Mouse (Mus musculus) stomach, postnatal 0 days (tissue): Measurements from ENCODE around the gene Unc93b1. TPM values are rescaled to one million over a fixed set of nuclear protein-coding genes. Genes with fewer than 3 reads are reported as not detected.

ENCODE experiments used
- ATAC-seq: fragments of 200-750 bp; cut with Nextera tagmentation; 2 replicates; pipeline ENCODE4 v1.8.0; 2017; ENCODE audit not compliant: low FRiP score, low TSS enrichment
- DNase-seq: peaks from one replicate; pipeline ENCODE4 v3.0.0-alpha.2; 2016; ENCODE audit warnings: low spot score
- H3K27ac ChIP-seq: fragments of 300-500 bp; sonication (generic); replicated peaks from 2 replicates; pipeline ENCODE4 v1.5.1; 2014; ENCODE audit warnings: mild to moderate bottlenecking, control low read depth
- H3K27me3 ChIP-seq: fragments of 300-500 bp; sonication (generic); 2 replicates; pipeline ENCODE4 v1.6.1; 2014; ENCODE audit warnings: low read length; ENCODE audit not compliant: control insufficient read depth, insufficient read depth
- H3K36me3 ChIP-seq: fragments of 300-500 bp; sonication (generic); 2 replicates; pipeline ENCODE4 v1.6.1; 2014; ENCODE audit warnings: low read length, mixed read lengths; ENCODE audit not compliant: control insufficient read depth, insufficient read depth
- H3K4me1 ChIP-seq: fragments of 300-500 bp; sonication (generic); replicated peaks from 2 replicates; pipeline ENCODE4 v1.6.1; 2014; ENCODE audit warnings: antibody characterized with exemption; ENCODE audit not compliant: control insufficient read depth, insufficient read depth
- H3K4me2 ChIP-seq: fragments of 300-500 bp; sonication (generic); replicated peaks from 2 replicates; pipeline ENCODE4 v1.6.1; 2014; ENCODE audit warnings: low read depth, mild to moderate bottlenecking, control low read depth, moderate library complexity
- H3K4me3 ChIP-seq: fragments of 300-500 bp; sonication (generic); 2 replicates; pipeline ENCODE4 v1.5.1; 2014; ENCODE audit warnings: low read depth, low read length, control low read depth
- H3K9ac ChIP-seq: fragments of 300-500 bp; sonication (generic); 2 replicates; pipeline ENCODE4 v1.6.1; 2014; ENCODE audit warnings: mild to moderate bottlenecking, low read length, control low read depth, mixed read lengths
- H3K9me3 ChIP-seq: fragments of 300-500 bp; sonication (generic); 2 replicates; pipeline ENCODE4 v1.6.1; 2016; ENCODE audit warnings: low read length; ENCODE audit not compliant: control insufficient read depth
- CTCF ChIP-seq: IDR thresholded peaks from 2 replicates; pipeline ENCODE4 v1.5.1; 2016; ENCODE audit warnings: antibody characterized with exemption, low read depth, mild to moderate bottlenecking, moderate library complexity
- EP300 ChIP-seq: optimal IDR thresholded peaks from 2 replicates; pipeline ENCODE3; 2016; ENCODE audit warnings: antibody characterized with exemption
- WGBS: fragments of 180-500 bp; shearing (Covaris S2); extraction: QIAGEN DNeasy Blood & Tissue Kit; methylation state at CpG from one replicate; pipeline ENCODE4 v1.1.7; 2014; 5-methylcytosine and 5-hydroxymethylcytosine counted together
- polyA plus RNA-seq: library from polyadenylated mRNA; unstranded; fragments of >200 nt; fragmentation: Nextera tagmentation; extraction: Ambion mirVana; gene quantifications from 2 replicates; pipeline ENCODE4 v1.2.1, GENCODE M21; 2015

The Unc93b1 gene
- polyA plus RNA-seq, 1 experiment from 2014 or later: 19.7 TPM

GRCm38 (mm10) chr19:3926685-3927084 lies 8.3 kb upstream of the Unc93b1 start:
- H3K36me3 ChIP-seq: no peaks in the 10 kb centered on the region
- WGBS: 61% methylated on average over 6 of the region's 6 CpGs
- peaks cover 6% of the 10 kb centered on the region for H3K4me1 ChIP-seq
- no peak overlapping the region for H3K27ac ChIP-seq
- no peak for DNase-seq
- H3K4me3 ChIP-seq: no peak overlapping the region
- no peaks in the 10 kb centered on the region for H3K9me3 ChIP-seq
- no peak overlapping the region for H3K4me2 ChIP-seq
- TF ChIP-seq CTCF: no peak
- TF ChIP-seq EP300: no peak
- H3K9ac ChIP-seq: no peak overlapping the region
- ATAC-seq: no peak
- H3K27me3 ChIP-seq: no peaks in the 10 kb centered on the region

- TF ChIP-seq EP300: no peak
- no peak for TF ChIP-seq CTCF
- H3K9ac ChIP-seq: no peak overlapping the region
- H3K27me3 ChIP-seq: no peaks in the 10 kb centered on the region
- no peak overlapping the region for H3K4me2 ChIP-seq
- DNase-seq (no peak), ATAC-seq (no peak)
- peaks cover 6% of the 10 kb centered on the region for H3K4me1 ChIP-seq
- H3K9me3 ChIP-seq: no peaks in the 10 kb centered on the region
- no peak overlapping the region for H3K4me3 ChIP-seq
- no peak overlapping the region for H3K27ac ChIP-seq
- H3K36me3 ChIP-seq: no peaks in the 10 kb centered on the region
- 88% methylated on average over 4 of the region's 4 CpGs for WGBS
Measured at GRCm38 (mm10) chr19:3927989-3928388, 7.0 kb upstream of the Unc93b1 start.

DNA sequence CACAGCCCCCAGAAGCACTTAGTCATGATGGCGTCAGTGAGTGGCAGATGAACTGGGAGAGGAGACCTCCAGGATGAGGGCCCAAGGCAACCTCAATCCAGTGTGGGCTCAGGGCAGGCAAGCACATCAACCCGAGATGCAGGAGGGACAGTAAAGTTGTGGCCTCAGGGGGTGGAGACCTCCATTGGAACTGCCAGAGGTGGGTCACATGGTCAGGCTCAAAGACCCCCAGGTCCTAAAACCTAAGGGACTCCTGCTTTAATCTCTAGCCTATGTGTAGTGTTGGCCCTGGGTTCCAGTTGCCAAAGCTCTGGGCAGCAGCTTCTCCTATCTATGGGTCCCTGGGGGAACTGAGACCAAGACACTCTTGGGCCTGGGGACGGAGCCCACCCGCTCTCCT lies 6.2 kb upstream of the Unc93b1 start:
- H3K4me3 ChIP-seq: no peak overlapping the region
- DNase-seq: no peak
- no peak overlapping the region for H3K4me2 ChIP-seq
- ATAC-seq: no peak
- H3K9me3 ChIP-seq: no peaks in the 10 kb centered on the region
- H3K27ac ChIP-seq: peak overlapping the region; percentile 78; the same call in 1 of the 2 replicates
- WGBS: 74% methylated on average over 4 of the region's 4 CpGs
- H3K27me3 ChIP-seq: no peaks in the 10 kb centered on the region
- no peak overlapping the region for H3K9ac ChIP-seq
- H3K36me3 ChIP-seq: no peaks in the 10 kb centered on the region
- TF ChIP-seq EP300 (no peak), CTCF (no peak)
- H3K4me1 ChIP-seq: peaks cover 6% of the 10 kb centered on the region

DNA sequence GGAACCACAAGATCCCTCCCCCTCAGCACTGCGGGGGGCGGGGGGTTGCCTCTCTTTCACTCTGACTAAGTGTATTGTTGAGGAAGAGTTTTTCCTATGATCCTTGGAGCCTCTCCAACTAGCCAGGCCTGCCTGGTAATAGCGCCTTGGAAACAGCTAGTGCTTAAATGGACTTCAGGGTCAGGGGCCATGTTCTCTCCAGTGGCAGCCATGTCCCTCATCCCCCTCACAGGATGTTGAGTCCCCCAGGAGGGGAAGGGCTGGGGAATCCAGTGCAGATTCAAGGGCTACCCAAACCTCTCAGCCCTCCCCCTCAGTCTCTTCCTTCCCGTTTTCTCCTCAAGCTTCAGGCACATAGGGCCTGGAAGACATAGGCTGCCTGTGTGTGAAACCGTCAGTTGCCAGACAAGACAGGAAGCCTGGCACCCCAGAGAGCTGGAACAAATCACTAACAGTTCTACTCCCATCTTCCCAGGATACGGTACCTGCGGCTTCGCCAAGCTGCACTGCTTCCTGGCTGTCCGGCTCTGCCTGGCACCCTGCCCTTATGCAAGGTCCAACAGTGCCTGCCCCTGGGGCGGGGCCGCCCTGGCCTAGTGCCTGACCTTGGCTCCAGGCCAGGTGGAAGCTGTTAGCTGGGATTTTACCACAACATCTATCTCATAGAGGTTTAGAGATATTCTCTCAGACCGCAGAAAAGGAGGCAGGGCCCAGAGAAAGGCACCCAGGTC lies 5.6 kb upstream of the Unc93b1 start, which contains the start of gene Aldh3b1:
Gene Aldh3b1 (minus strand): TSS at position 598 of the 731 bp plus-strand sequence.
- H3K36me3 ChIP-seq: no peaks in the 10 kb centered on the region
- 21% methylated on average over 12 of the region's 12 CpGs for WGBS
- H3K9ac ChIP-seq: peak within 1 kb of the TSS; percentile 43; the same call in 1 of the 2 replicates
- H3K4me1 ChIP-seq: peaks cover 6% of the 10 kb centered on the region
- H3K27me3 ChIP-seq: no peaks in the 10 kb centered on the region
- peak; percentile 73 for ATAC-seq
- peak within 1 kb of the TSS; percentile 78 for H3K27ac ChIP-seq
- H3K4me2 ChIP-seq: no peak within 1 kb of the TSS
- peak; percentile 75 for DNase-seq
- no peaks in the 10 kb centered on the region for H3K9me3 ChIP-seq
- TF ChIP-seq CTCF: no peak
- no peak for TF ChIP-seq EP300
- no peak within 1 kb of the TSS for H3K4me3 ChIP-seq

DNA sequence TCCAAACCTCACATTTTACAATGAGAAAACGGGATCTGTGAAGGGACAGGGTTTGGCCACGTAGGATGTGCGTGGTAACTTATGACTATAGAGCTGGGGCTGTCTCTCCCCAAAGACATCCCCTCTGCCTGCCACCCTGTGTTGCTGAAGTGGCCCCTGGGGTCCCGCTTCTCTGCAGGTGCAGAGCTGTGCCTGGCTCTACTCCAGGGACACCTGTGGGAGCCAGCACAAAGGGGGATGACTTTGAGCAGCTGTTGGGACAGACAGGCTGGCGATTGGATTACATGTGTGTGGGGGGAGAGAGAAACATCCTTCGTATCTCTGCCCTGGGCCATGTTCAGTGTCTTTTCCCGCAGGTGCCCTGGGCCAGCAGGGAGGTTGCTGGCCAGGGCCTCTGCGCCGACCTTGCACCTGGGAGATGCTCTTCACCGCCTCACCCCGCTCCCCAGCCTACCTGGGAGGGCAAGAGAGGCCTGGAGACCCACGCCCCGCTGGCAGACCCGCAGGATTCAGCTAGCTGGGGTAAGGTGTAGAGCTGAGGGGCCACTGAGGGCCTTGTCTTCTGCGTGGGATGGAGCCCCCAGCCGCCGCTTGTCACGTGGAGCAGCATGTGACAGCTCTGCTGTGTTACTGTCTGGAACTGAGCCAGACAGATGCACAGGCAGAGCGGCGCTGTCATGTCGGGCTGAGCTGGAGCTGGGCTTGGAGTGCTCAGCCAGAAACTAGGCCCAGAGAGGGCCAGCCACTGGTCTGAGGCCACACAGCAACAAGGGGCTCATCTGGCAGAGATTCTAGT lies 4.5 kb upstream of the Unc93b1 start:
- H3K4me1 ChIP-seq: peaks cover 6% of the 10 kb centered on the region
- H3K27me3 ChIP-seq: no peaks in the 10 kb centered on the region
- H3K4me2 ChIP-seq: no peak overlapping the region
- 72% methylated on average over 21 of the region's 21 CpGs for WGBS
- no peak for TF ChIP-seq CTCF
- no peak for TF ChIP-seq EP300
- H3K9me3 ChIP-seq: no peaks in the 10 kb centered on the region
- DNase-seq: no peak
- no peak for ATAC-seq
- H3K27ac ChIP-seq: peak overlapping the region; percentile 78
- H3K4me3 ChIP-seq: no peak overlapping the region
- H3K9ac ChIP-seq: no peak overlapping the region
- H3K36me3 ChIP-seq: no peaks in the 10 kb centered on the region

GRCm38 (mm10) chr19:3931716-3932115 lies 3.3 kb upstream of the Unc93b1 start:
- Histone ChIP-seq H3K9me3 (no peaks in the 10 kb centered on the region), H3K4me2 (no peak overlapping the region), H3K36me3 (no peaks in the 10 kb centered on the region), H3K27ac (no peak overlapping the region), H3K4me1 (peaks cover 6% of the 10 kb centered on the region), H3K27me3 (no peaks in the 10 kb centered on the region), H3K9ac (no peak overlapping the region), H3K4me3 (no peak overlapping the region)
- no peak for ATAC-seq
- 89% methylated on average over 9 of the region's 9 CpGs for WGBS
- DNase-seq: no peak
- TF ChIP-seq EP300 (no peak), CTCF (no peak)
